Mouse (Mus musculus) layer of hippocampus, postnatal 25 days (tissue): ENCODE results near the gene Slc22a20. TPM values are rescaled to one million over a fixed set of nuclear protein-coding genes. Genes with fewer than 3 reads are reported as not detected.

Experiments used
- DNase-seq, 2 experiments: peaks; one replicate each; pipeline ENCODE4 v3.0.0; 2022; ENCODE audit warnings: mixed read lengths in 2 of 2, low spot score in 1 of 2; ENCODE audit errors: extremely low spot score in 1 of 2
- total RNA-seq, 2 experiments: library from RNA; stranded (reverse); gene quantifications; 2 replicates each; pipeline ENCODE4 v1.2.3; 2021

Gene Slc22a20
- not detected for total RNA-seq

DNA sequence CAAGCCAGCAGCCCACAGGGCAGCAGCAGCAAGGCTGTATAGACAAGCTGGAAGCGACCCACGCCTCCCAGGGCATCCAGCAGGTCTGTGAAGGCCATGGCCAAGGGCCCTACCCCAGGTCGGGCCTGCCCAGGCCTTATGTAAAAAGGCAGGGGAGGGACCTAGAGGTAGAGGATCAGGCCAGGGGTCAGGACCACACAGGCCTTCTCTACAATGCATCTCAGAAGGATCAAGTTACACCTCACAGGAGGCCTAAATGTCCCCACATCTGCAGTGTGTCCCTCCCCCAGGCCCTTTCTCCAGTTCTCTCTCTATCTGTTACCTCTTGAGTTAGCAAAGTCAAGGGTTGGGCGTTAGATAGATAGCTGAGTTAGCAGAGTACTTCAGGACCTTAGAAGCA, at the start of gene Slc22a20:
Gene Slc22a20 (minus strand): TSS at position 101 of the 400 bp plus-strand sequence.
- DNase-seq = no peak

DNA sequence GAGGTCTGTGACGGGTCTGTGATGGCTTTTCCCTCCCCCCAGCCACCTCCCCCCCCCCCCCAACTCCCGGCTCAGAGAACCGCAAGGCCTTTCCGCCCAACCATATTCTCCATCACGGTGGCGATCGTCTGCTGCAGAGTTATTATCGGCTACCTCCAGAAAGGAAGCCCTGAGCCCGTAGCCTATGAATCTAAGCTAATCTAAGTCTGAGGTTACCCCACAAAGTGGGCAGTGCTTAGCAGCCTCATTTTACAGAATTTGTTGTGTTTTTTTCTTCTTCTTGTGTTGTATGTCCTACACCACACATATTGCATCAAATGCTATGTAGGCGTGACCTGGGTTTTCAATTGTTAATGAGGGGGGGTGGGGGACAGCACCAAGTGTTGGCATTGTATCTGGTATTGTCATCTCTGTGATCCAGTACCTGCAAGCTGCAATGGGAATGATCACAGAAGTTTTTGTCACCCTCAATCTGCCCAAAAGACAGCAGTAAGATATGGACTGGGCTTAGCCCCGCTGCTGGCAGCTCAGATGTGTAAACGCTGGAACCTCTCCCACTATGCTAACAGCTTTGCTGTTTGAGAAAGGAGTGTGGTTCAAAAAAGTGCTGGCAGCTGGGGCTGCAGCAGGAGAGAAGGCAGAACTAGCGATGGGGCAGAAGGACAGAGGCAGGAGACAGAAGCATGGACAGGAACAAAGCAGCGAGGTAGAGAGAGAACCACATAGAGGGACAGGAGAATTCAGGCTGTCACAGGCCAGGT, 44.8 kb upstream of the Slc22a20 start:
- DNase-seq = no peak

DNA sequence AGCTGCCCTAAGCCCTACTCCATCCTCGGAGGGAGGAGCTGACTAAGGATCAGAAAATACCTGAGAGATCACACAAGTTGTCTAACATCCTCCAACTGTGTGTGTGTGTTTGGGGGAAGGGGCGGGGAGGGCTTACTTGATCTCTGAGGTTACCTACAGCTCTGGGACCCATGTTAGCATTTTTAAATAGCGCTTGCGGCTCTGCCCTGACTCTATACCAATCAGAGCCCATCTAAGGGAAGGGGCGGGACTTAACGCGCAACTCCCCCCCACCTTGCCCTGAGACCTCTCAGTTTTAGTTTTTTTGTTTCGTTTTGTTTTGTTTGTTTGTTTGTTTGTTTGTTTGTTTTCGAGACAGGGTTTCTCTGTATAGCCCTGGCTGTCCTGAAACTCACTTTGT, 43.5 kb upstream of the Slc22a20 start:
- no peak for DNase-seq

DNA sequence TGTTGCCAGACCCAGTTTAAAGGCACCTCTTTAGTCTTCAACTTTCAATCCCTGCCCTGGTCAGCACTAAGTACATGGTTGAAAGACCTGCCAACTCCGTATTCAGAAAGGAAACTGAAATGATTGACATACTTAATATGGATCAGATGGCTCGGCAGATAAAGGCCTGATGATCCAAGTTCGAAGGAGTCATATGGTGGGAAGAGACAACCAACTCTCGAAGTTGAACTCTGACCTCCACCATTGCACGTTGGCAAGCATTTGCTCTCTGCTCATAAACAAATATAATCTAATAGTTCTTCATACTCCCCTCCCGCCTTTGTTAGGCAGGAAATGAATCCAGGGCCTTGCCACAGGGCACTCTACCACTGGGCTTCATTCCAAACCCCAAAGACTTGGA, 43.0 kb upstream of the Slc22a20 start:
- DNase-seq = no peak

DNA sequence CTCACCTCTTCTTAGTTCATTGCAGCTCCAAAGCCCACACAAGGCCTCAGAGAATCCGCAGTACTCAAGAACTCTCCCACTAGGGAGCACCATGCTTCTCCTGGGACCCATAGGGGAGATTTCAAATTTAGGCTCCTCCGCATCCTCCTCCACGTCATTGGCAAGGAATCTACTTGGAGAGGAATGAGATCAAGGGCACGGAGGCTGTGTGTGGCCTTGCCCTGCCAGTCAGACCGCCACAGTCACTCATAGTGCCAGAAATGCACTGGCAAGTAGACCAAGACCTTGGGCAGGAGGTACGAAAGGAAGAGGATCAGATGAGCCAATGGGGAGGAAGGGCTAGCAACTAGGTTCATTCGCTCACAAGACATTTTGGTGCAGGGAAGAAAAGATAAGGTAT, 38.0 kb upstream of the Slc22a20 start:
- no peak for DNase-seq

DNA sequence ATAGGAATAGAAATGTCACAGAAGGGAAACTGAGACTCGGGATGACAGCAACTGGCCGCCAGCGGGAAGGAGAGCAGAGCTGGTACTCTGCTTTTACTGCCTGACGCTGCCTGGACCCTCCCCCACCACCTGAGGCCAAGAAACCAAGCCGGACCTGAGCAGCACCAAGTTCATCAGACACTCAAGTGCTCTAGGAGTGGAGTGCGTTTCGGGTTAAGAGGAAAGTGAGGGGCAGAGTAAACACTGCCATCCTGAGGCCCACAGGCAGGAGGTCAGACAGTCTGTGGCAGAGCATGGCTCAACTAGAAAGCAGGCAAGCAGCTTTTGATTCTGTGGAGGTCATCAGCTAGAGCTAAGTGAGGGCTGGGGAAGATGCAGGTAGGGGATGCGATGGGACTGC, 37.1 kb upstream of the Slc22a20 start:
- no peak for DNase-seq

DNA sequence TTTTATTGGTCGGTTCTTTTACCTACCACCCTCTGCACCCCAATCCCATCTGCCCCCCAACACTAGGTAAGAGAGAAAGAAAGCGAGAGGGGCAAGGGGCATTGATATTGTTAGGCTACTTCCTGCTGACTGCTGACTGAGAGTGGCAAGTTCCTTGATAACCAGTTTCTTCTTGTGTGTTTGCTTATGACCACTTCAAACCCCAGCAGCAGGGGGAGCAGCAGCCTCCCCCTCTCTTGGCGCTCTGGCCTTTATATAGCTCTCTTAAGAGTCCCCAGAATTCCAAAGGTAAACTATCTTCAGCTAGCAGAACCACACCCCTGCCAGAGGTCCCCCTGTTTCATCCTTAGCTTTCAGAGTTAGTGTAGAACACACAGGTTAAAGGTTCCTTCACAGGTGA, 34.3 kb upstream of the Slc22a20 start:
- no peak for DNase-seq

DNA sequence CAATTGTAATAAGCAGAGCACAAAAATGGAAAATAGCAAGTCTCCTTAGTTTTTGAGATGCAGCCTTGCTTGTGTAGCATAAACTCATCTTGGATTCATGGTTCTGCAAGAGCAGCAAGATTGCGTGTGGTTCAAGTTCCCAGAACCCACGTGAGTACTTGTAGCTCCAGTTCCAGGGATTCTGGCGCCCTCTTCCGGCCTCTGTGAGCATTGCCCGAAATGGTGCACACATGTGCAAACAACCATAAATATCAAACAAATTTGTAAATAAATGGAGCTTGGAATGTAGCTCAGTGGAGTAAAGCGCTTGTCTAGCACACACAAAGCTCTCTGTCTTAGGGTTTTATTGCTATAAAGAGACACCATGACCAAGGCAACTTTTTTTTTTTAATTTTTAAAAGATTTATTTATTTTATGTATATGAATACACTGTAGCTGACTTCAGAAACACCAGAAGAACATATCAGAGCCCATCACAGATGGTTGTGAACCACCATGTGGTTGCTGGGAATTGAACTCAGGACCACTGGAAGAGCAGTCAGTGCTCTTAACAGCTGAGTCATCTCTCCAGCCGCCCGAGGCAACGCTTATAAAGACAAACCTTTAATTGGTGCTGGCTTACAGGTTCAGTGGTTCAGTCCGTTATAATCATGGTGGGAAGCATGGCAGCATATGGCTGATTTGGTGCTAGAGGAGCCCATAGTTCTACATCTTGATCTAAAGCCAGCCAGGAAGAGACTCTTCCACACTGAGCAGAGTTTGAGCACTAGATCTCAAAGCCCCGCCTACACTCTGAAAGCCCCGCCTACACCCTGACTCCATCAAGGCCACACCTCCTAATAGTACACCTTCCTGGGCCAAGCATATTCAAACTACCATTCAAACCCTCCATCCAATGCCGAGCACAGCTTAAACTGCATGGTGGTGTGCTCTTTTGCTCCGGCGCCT, 32.5 kb upstream of the Slc22a20 start:
- DNase-seq = peak; percentile 72 to 89

DNA sequence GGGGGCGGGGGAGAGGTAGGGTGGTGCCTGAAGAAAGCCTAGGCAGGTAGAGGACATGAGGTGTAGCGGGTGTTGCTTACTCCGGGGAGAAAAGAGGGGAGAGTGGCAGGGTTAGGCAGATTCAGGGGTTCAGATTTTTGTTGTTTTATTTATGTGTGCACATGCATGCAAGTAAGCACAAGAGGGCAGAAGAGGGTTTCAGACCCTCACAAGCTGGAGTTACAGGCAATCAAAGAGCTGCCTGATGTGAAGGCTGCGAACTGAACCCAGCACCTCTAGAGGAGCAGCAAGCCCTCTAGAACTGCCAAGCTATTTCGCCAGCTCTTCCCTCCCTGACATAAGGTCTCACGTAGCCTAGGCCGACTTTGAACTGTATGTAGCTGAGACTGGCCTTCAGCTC, 30.6 kb upstream of the Slc22a20 start:
- no peak for DNase-seq

DNA sequence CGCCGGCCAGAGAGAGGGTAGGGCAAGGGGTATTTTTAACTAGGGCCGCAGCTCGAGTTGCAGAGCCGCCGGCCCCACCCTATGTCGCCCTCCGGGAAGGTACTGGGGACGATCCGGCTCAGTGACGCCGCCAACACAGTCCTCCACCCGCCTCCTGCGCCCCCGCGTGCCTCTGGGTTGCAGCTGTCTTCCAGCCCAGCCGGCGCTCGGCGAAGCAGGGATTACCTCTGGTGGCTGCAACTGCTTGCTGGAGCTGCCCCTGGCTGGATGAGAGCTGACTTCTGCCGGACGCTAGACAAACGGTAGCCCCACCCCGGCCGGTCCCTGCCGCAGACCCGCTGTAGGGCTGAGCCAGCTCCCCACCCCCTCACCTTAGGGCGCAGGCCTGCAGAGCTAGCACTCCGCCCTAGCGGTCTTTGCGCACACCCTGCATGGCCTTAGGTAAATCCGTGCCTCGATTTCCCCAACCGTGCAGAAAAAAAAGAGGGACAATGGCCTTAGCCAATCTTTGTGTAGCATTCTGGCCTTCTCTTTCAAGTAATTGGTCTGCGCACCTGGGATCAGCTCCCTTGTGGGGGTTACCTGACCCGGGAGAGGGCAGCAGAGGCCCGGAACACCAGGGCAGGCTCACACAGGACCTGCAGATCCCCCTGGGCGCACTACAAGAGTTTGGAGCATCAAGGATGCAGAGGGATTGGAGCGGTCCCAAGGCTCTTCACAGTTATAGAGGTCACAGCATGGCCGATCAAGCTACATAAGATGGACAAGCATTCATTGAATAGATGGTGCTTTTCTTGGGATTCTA, 29.8 kb upstream of the Slc22a20 start, which contains the start of gene Capn1:
Gene Capn1 (minus strand): TSS at position 387 of the 805 bp plus-strand sequence.
- peak; percentile 50 to 58 for DNase-seq

DNA sequence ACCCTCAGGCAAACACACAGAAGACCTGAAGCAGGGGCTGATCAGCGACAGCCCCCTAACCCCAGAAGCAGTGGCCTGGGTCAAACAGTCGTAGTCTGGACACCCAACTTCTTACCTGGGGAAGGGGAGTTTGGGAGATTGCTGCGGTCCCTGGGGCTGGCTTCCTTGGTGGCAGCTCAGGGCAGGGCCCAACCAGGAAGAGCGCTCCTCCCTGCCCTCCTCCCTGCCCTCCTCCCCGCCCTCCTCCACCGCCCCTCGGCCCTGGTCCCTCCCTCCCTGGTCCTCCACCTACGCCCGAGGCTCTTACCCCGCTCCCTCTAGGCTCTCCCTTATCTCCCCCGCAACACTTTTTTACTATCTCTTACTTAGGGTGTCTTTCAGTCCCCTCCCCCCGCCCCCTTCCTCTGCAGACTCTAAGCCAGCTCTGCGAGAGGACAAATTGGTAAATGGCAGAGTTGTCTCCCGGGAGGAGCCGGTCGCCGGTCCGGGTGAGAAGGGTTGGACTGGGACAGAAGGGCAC, 29.1 kb upstream of the Slc22a20 start:
- no peak for DNase-seq

DNA sequence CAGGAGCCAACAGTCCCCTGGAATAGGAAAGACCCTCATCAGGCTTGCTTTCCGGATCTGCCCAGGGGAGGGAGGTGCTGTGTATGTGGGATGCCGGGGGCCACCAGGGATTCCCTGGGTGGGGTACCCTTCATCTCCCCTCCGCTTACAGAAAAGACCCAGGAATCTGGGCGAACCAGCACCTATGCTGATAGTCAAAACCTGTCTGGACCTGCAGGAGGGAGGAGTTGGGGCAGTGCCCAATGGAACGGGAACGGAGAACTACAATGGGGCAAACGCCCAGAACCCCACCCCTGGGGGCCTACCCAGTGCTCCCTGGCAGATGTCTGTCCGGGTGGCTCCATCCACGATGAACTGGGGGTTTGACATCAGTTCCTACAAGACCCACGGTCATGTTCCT, 27.7 kb upstream of the Slc22a20 start:
- DNase-seq = no peak

DNA sequence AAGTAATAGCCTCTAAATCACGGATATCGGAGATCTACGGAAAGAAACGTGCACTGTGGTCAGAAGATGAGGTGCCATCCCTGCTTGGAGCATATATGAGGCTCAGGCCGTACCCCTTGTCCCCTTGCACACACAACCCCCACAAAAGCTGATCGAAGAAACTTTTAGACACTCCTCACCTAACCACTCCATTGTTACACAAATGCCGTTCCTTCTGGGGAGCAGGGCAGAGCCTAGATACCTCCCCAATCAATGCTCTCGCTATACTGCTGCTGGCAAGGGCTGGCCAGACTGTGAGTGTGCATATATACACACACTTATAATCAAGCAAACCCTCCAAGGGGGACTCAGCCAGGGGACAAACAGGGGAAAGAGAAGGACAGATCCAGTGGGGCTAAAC, 23.2 kb upstream of the Slc22a20 start:
- no peak for DNase-seq

DNA sequence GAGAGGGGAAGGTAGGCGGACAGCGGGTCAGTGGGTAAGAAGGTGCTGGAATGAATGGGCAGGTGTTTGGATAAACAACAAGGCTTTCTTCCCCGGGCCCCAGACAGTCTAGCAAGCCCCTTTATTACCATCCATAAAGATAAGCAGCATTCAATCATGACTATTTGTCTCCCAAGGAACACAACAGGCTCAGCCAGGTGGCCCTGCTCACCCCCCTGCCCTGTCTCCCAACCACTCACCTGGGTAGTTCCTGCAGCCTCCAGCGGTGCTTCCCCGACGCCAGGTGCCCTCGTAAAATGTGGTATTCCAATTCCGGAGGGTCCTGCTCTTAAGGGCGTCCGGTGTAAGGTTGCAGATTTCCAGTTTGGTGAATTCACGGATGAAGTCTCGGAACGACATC, 21.1 kb upstream of the Slc22a20 start:
- no peak for DNase-seq

DNA sequence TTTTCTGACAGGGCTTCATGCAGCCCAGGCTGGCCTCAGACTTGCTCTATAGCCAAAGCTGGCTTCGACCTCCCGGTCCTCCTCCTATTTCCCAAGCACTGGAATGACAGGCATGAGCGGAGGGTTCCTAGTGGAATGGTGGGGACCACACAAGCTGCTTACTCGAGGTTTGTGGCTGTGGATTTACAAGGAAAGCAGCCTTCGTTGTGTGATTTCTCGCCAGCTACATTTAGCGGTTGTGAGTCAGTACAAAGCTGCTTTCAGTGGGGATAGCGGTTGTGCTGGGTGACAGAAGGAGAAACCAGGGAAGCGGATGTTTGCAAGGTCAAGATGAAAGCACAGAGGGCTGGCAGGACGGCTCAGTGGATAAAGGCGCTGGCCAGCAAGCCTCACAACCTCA, 19.6 kb upstream of the Slc22a20 start:
- no peak for DNase-seq

DNA sequence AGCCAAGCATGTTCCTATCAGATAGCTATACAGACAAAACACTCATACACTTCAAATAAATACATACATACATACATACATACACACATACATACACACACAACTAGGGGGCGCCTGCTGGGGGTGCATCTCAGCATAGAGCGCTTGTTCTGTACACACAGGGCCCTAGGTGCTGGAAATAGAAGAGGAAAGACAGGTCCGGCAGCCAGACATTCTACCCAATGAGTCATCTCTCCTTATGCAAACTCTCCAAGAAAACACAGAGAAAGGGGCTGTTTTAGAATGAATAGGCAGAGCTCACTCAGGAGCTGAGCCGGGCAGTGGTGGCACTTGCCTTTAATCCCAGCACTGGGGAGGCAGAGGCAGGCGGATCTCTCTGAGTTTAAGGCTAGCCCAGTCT, 14.0 kb upstream of the Slc22a20 start:
- DNase-seq = no peak

DNA sequence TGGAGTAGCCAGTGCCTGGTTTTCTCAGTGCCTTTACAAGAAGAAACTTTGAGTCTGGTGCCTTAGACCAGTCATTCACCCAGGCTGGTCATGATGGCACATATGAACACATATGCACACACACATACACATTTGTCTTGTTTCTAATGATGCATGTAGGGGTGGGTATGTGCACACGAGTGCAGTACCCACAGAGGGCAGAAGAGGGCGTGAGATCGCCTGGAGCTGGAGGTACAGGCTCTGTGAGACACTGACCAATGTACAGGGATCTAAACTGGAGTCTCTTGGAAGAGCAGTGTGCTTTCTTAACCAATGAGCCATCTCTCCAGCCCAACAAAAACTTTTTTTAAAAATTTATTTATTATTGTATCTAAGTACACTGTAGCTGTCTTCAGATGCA, 12.2 kb upstream of the Slc22a20 start:
- no peak for DNase-seq

DNA sequence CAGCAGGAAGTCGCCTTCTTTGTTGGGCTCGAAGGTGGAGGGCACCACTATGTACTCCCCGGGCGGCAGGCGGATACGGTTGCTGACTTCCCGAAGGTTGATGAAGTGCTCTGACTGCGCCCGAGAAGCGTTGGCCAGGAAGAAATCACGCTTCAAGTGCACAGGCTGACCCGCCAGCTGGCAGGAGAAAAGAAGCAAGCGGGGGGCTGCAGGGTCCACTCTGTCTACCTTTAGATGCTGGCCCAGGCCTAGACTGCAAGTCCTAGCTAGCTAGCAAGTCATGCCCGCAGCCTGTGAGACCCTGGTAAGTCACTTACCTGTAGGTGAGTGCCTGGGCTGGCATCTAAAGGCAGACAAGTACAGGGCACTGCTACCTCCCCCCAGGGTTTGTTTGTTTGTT, 8.8 kb upstream of the Slc22a20 start:
- DNase-seq = no peak

DNA sequence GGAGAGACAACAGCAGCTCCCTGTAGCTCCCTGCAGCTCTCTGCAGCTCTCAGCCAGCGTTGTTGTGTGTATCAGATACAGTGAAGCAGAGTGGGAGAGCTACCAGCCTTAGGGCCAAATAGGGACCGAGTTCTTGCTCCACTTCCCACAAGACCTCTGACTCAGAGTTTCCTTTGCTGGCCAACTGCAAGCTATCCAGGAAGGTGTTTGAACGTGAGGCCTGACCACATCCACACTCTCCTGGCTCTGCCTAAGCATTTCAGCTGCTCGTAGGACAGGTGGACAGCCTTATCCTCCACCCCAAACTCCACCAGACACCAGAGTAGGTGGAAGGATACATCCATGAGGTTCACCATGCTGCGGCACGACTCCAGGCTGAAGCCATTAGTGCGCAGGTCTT, 6.1 kb upstream of the Slc22a20 start:
- DNase-seq = no peak

DNA sequence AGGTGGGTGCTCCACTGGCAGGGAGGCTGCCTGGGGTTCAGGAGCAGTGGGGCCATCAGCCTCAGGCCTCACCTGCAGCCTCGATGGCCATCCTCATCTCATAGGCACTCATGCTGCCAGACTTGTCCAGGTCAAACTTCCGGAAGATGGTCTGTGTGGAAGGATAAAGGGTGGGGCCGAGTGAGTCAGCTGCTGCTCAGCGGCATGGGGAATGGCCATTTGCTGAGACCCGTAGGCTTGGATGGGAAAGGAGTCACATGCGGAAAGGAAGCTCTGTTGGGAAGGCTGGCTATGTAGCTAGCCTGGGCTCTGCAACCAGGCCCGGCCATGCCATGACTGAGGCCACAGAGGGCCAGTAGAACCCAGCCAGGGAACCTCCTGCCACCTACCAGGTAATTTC, 5.5 kb upstream of the Slc22a20 start:
- DNase-seq = no peak

DNA sequence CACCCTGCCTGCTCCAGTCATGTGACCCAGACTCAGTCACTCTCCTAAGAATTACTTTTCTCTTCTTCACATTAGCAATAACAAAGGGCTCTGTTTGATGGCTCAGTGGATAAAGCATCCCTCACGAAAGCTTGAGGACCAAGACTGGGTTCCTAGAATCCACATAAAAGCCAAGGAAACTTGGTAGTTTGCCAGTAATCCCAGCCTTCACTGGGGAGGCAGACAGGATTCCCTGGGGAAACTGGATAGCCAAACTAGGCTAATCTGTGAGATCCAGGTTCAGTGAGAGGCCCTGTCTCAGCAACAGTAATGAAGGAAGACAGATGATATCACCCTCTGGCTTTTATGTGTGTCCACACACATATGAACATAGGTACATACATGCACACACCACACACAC, 5.0 kb upstream of the Slc22a20 start:
- DNase-seq = no peak
